Mouse (Mus musculus): Measurements from ENCODE around the gene Osbp.

The Osbp gene

GRCm38 (mm10) chr19:12011560-12012556, 46.1 kb downstream of the Osbp start:
- DNase-seq = peak; percentile 91

DNA sequence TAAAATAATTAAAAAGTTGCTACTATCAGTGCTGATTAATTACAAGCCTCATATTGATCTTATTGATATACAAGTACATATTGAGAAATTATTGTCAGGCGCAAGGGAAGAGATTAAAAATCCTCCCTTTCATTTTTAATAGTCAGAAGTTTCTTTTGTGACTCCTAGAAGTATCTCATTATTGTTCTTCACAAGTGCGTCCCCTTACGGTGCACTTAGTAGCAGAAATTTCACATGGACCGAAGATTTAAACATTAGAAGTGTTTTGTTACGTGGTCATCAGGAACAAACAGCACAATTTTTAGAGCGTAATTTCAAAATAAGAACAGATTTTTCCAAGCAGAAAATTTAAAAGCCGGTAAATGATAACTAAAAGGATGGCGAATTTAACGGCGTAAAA, 46.9 kb downstream of the Osbp start:
- no peak for DNase-seq

- DNase-seq = peak; percentile 65
Observed at GRCm38 (mm10) chr19:12013228-12013627, 47.5 kb downstream of the Osbp start.

DNA sequence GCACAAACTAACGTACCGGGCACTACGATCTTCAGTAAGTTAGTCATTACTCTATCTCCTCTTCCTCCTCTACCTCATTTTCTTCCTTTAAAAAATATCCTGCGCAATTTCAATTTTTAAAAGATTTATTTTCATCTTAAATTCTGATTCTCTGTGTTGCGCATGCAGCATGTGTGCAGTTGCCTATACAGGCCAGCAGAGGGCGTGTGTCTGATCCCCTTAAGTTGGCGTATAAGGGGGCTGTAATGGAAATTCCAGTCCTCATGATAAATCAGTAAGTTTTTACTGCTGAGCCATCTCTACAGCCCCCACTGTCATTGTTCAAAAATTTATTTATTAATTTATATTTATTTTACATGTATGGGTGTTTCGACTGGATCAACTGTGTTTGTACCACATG, 50.0 kb downstream of the Osbp start:
- no peak for DNase-seq

- DNase-seq = no peak
Observed at GRCm38 (mm10) chr19:12016192-12016591, 50.5 kb downstream of the Osbp start.

DNA sequence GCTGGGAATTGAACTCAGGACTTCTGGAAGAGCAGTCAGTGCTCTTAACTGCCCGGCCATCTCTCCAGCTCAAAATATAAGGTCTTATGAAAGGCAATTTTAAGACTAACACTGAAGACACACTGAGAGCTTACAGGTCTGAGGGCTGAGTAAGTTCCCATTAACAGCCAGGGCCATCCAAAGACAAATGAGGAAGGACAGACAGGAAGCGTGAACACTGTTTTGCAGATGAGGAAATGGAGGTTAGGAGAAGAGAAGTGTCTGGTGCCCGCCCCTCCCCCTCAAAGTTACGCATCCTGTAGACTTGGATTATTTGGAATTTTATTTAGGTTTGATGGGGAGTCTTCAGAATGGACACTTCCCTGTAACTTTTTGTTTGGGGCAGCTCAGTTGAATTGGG, 58.4 kb downstream of the Osbp start:
- DNase-seq = no peak

DNA sequence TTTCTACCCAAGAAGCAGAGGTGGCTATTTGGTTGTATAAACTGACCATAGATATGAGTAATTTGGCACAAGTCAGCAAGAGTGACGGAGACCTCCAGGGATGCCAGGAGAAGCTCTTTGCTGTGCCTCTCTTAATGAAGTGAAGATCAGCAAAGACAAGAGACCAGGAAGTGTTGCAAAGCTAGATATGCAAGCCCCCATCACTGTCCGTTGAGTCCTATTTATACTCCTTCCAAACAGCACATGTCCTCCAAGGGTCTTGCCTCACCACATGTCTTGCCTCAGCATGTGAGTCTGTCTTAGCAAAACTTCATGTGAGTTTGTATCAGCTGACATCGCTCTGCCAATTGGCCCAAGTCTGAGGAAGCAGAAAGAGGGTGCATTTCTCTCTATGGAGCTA, 59.6 kb downstream of the Osbp start:
- DNase-seq = no peak

DNA sequence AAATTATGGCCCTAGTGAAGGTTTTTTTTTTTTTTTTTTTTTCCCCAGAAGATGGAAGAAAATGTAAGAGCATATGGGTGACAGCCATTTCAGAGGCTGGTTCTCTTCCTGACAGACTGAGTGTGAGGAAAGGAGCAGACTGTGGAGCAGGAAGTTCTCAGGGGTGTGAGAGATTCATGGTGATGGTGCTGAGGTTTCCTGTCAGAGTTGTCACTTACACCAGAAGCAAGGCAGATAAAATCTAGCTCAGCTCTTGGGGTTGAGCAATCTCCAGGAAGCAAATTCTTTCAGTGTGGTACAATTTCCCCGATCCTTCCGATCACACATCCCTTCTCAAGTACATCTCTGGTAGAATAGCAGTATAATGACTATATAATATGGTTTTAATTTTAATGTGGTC, 60.9 kb downstream of the Osbp start:
- DNase-seq = no peak

GRCm38 (mm10) chr19:12037727-12038126, 72.0 kb downstream of the Osbp start:
- no peak for DNase-seq

- no peak for DNase-seq
Observed at GRCm38 (mm10) chr19:12041217-12041616, 75.5 kb downstream of the Osbp start, which contains the start of gene Olfr1423. Olfr1423 (minus strand) TSS chr19:12041317.

DNA sequence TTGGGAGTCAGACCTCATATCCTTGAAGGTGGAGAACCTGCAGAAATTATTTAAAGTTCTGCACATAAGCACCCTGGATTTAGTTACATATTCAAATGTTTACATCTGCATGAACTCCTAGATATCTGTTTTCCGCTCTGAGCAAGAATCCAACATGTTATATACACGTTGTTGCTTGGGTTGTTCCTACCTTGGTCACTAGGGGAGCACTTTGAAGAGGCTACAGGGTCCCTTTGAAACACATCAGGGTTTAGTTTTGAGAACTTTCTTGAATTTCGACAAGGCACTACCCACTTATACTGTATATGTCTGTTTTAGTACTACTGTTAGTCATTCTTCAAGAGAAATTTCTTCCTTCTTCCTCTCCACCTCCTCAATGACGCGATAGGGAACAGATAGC, 77.4 kb downstream of the Osbp start:
- no peak for DNase-seq
